Mouse (Mus musculus) brain, embryonic 18.5 days (tissue): ENCODE data around the gene Wdr70.

Experiments
- DNase-seq: peaks from one replicate; pipeline ENCODE4 v3.0.0-alpha.2; 2012; ENCODE audit warnings: low read depth, low spot score

Wdr70 gene

GRCm38 (mm10) chr15:7863328-7863727 is 235.7 kb downstream of the Wdr70 start:
- DNase-seq: no peak

GRCm38 (mm10) chr15:7862890-7863289 is 236.1 kb downstream of the Wdr70 start:
- DNase-seq: no peak

- no peak for DNase-seq
These were observed 240.2 kb downstream of the Wdr70 start for GRCm38 (mm10) chr15:7858841-7859240.

- DNase-seq: no peak
These were observed 241.6 kb downstream of the Wdr70 start for GRCm38 (mm10) chr15:7857418-7857817.

GRCm38 (mm10) chr15:7842398-7842797 is 256.6 kb downstream of the Wdr70 start:
- no peak for DNase-seq

- DNase-seq: no peak
These were observed 257.3 kb downstream of the Wdr70 start for GRCm38 (mm10) chr15:7841664-7842063.

GRCm38 (mm10) chr15:7838921-7839309 is 260.1 kb downstream of the Wdr70 start:
- no peak for DNase-seq

GRCm38 (mm10) chr15:7838060-7838920 is 260.7 kb downstream of the Wdr70 start:
- DNase-seq: no peak

- DNase-seq: no peak
These were observed 263.6 kb downstream of the Wdr70 start for GRCm38 (mm10) chr15:7835404-7835803.

- no peak for DNase-seq
These were observed 273.5 kb downstream of the Wdr70 start for GRCm38 (mm10) chr15:7825530-7825929.

GRCm38 (mm10) chr15:7823886-7824285 is 275.1 kb downstream of the Wdr70 start:
- no peak for DNase-seq
